Mouse (Mus musculus): ENCODE data around the gene Elf3.

DNA sequence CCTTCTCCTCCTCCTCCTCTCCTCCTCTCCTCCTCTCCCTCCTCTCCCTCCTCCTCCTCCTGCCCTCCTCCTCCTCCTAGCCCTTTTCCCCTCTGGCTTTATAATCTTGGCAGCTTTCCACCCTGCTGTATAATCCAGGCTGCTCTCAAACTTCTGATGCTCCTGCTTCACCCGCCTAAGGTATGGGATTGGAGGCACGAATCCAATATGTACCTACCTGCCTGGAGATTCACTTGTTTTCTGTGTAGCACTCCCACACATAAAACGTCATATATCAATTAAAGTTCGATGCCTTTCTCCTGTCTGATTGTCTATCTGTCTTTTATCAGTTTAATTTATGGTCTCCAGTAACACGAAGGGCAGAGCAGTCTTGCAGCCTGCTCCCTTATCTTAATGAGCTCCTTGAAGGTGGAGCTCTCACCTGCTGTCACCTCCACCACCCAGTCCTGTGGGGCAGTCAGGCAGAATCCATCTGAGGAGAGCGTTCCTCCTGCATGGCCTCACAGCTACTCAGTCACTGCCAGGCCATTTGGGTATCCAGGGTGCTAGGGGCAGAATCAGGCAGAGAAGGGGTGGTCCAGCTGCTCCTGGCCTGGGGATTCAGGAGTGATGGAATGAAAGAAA, 33.3 kb downstream of the Elf3 start:
- TF ChIP-seq CTCF (IDR thresholded peaks at IDR 0.05; ENCODE audit: low read depth, low read length) (no peak), EP300 (IDR thresholded peaks at IDR 0.05; ENCODE audit: insufficient read depth, low read depth, low read length) (no peak), POLR2A (IDR thresholded peaks at IDR 0.05; ENCODE audit: insufficient read depth, low read length) (no peak)

All from ES-Bruce4 (cell line).